Mouse (Mus musculus) heart, embryonic 10.5 days (tissue): Measurements from ENCODE around the gene Braf. TPM values are rescaled to one million over a fixed set of nuclear protein-coding genes. Genes with fewer than 3 reads are reported as not detected.

Experiments used
- DNase-seq: peaks from one replicate; pipeline ENCODE4 v3.0.0-alpha.2; 2017; ENCODE audit warnings: low spot score
- H3K27ac ChIP-seq: fragments of 300-500 bp; sonication (generic); 2 replicates; pipeline ENCODE4 v1.5.1; 2016; ENCODE audit warnings: mild to moderate bottlenecking
- H3K27me3 ChIP-seq: fragments of 300-500 bp; sonication (generic); 2 replicates; pipeline ENCODE4 v1.6.1; 2016; ENCODE audit warnings: mild to moderate bottlenecking; ENCODE audit not compliant: poor library complexity, insufficient read depth, severe bottlenecking
- H3K36me3 ChIP-seq: fragments of 300-500 bp; sonication (generic); 2 replicates; pipeline ENCODE4 v1.6.1; 2016; ENCODE audit warnings: mild to moderate bottlenecking, moderate library complexity
- H3K4me1 ChIP-seq: fragments of 300-500 bp; sonication (generic); 2 replicates; pipeline ENCODE4 v1.6.1; 2016; ENCODE audit warnings: mild to moderate bottlenecking
- H3K4me3 ChIP-seq: fragments of 300-500 bp; sonication (generic); 2 replicates; pipeline ENCODE4 v1.5.1; 2016; ENCODE audit warnings: mild to moderate bottlenecking, moderate library complexity
- H3K9me3 ChIP-seq: fragments of 300-500 bp; sonication (generic); 2 replicates; pipeline ENCODE4 v1.6.1; 2016; ENCODE audit warnings: mild to moderate bottlenecking, moderate library complexity
- WGBS: fragments of 180-500 bp; shearing (Covaris S2); methylation state at CpG from one replicate; pipeline ENCODE4 v1.1.7; 2016; 5-methylcytosine and 5-hydroxymethylcytosine counted together
- polyA plus RNA-seq: library from polyadenylated mRNA; unstranded; fragments of >200 nt; fragmentation: Nextera tagmentation; extraction: Ambion mirVana; gene quantifications from 2 replicates; pipeline ENCODE4 v1.2.1, GENCODE M21; 2016

Gene Braf
- polyA plus RNA-seq, 1 experiment from 2014 or later = 14.5 TPM

DNA sequence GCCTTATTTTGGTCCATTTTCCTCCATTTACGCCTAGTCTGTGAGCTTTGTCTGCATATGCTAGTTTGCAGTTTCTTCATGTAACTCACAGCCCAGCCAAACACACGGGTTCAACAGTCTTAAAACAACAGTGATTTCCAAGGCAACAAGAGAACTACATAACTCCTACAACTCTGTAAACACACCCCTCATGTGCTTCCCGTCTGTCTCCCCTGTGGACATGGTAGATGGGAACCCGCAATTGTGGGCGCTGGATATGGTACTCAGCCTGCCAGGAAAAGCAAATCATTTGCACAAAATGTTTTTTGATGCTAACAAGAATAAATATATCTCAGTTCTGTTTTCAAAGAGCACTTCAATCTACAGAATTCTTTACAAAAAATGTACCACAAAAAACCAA lies 120.7 kb downstream of the Braf start:
- peaks cover 36% of the 10 kb centered on the region for H3K36me3 ChIP-seq
- WGBS = 80% methylated on average over 5 of the region's 5 CpGs

DNA sequence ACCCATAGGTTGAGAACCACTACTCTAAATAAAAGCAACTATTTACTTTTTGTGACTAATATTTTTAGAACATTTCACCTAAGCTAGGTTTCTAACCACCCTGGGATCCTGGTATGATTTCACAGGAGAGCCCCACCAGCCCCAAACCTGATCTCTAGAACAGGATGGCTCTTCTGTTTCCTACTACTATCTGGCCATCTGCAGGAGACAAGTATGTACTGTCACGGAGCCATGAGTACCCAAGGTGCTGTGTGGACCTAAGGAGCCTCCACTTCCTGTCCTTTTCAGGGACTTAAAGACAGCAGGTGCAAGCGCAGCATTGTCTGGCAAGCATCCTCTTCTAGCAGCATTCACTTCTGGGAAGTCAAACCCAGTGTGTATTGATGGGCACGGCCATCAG lies 123.4 kb downstream of the Braf start:
- Histone ChIP-seq H3K4me3 (no peak overlapping the region), H3K27ac (no peak overlapping the region), H3K27me3 (no peaks in the 10 kb centered on the region), H3K4me1 (peaks cover 6% of the 10 kb centered on the region; the same call in 1 of the 2 replicates), H3K9me3 (no peaks in the 10 kb centered on the region), H3K36me3 (peaks cover 57% of the 10 kb centered on the region)
- WGBS = 83% methylated on average over 3 of the region's 3 CpGs
- no peak for DNase-seq

More for the DNA sequence above, 120.7 kb downstream of the Braf start:
- DNase-seq = no peak
- no peak overlapping the region for H3K4me3 ChIP-seq
- no peaks in the 10 kb centered on the region for H3K27me3 ChIP-seq
- no peak overlapping the region for H3K27ac ChIP-seq
- no peaks in the 10 kb centered on the region for H3K9me3 ChIP-seq
- H3K4me1 ChIP-seq = peaks cover 6% of the 10 kb centered on the region; the same call in 1 of the 2 replicates

DNA sequence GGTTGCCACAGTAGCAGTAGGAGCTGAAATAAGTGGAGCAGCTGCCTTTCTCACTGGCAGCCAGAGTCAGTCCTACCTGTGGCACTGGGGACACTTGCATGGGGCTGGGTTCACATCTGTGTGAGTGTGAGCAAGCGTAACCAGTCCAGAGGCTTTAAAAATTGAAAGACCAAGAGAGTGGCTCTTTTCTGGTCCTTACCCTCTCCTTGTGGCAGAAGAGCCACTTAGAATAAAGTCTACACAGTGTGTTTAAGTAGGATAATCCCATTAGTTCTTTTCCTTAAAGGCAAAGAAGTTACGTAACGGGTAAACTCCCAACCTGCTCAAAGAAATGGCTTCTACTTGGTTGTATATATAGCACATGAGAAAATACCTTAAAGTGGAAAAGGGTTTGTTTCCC lies 124.4 kb downstream of the Braf start:
- 95% methylated on average over 3 of the region's 3 CpGs for WGBS
- H3K9me3 ChIP-seq = no peaks in the 10 kb centered on the region
- no peak overlapping the region for H3K4me3 ChIP-seq
- no peak for DNase-seq
- no peak overlapping the region for H3K27ac ChIP-seq
- H3K36me3 ChIP-seq = peaks cover 66% of the 10 kb centered on the region
- no peaks in the 10 kb centered on the region for H3K4me1 ChIP-seq
- no peaks in the 10 kb centered on the region for H3K27me3 ChIP-seq

DNA sequence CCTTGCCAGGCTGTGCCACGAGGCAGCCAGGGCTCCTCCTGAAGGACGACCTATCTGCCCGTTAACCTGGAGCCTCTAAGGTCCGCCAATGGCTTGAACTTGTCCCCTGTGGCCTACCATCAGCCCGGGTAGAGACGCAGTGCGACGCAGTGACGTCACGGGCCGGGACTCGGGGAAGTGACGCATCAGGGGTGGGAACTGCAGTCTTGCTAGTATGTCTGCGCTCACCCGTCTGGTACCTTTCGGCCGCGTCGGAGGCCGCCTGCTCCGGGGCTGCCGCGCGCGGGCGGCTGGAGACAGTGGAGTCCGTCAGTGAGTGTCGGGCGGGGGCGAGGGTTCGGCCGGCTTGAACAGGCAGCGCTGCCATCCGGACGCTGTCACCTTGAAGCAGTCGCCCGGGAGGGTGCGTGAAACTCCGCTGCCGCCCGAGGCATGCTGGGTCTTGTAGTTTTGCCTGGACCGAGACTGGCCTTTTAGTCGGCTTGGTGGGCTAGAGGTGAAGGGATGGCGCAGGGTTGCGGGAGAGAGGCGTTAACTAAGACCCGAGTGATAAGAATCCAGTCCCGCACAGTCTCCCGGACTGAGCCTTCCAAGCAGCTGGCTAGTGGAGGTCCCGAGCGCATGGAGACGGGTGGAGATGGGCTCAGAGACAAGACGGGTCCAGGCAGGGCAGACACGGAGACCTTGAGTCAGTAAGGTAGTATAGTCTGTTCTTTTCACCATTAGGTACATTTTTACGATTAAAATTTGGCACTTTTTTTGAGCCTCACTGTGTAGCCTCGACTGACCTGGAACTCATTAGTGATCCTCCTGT lies 132.7 kb downstream of the Braf start, which contains the start of gene Ndufb2:
Ndufb2 (plus strand) TSS at position 174 of the 814 bp plus-strand sequence.
- Histone ChIP-seq H3K36me3 (peaks cover 39% of the 10 kb centered on the region), H3K4me3 (peak within 1 kb of the TSS; percentile 81), H3K27me3 (no peaks in the 10 kb centered on the region), H3K9me3 (no peaks in the 10 kb centered on the region), H3K27ac (peak within 1 kb of the TSS; percentile 98), H3K4me1 (peaks cover 8% of the 10 kb centered on the region)
- DNase-seq = peak; percentile 98
- WGBS = under 1% methylated on average over 56 of the region's 56 CpGs

DNA sequence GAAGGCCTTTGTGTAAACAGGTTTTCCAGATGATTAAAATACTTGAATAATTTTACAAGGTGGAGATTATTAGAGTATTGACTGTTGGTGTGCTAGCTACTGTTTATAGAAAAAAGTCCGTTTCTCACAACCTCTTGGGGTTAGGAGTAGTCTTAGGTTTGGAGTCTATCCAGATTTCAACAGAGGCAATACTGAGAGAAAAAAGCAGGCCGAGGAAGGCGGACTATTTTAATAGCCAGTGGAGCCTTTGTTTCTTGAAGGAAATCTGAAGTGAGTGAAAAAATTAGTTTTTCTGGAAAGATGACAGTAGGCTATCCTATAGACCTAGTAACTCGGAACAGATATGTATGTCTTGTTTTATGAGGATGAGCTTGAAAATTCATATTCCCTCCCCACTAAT lies 133.8 kb downstream of the Braf start:
- 0 out of 2 replicates have a peak overlapping the region, but pooled peaks have one; percentile 81 for H3K4me3 ChIP-seq
- 0 out of 2 replicates have a peak overlapping the region, but pooled peaks have one; percentile 98 for H3K27ac ChIP-seq
- H3K4me1 ChIP-seq = peaks cover 8% of the 10 kb centered on the region
- H3K27me3 ChIP-seq = no peaks in the 10 kb centered on the region
- no peak for DNase-seq
- H3K36me3 ChIP-seq = peaks cover 38% of the 10 kb centered on the region
- H3K9me3 ChIP-seq = no peaks in the 10 kb centered on the region
- WGBS = 93% methylated on average over 4 of the region's 4 CpGs

DNA sequence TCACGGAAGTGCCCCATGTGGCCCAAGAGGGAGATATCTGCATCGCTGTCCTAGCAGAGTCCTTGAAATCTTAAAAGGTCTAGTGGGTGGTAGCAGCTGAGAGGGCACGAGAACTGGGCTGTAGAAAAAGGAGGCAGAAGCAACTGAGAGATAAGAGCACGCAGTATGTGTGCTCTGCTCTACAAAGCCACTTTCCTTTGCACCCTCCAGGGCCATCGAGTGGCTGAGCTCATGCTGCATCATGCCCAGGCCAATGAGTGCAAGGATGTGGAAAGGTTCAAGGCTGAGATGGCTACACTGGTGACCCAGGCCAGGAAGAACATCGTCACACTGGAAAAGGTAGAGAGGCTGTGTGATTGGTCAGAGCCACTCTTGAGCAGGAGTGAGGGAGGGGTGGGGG lies 139.7 kb downstream of the Braf start, which contains the start of gene Gm42420:
Gm42420 (plus strand) TSS at position 237 of the 400 bp plus-strand sequence.
- Histone ChIP-seq H3K4me1 (0 out of 2 replicates have a peak, but pooled peaks cover 6% of the 10 kb centered on the region), H3K27ac (no peak within 1 kb of the TSS), H3K27me3 (no peaks in the 10 kb centered on the region), H3K9me3 (no peaks in the 10 kb centered on the region), H3K36me3 (peaks cover 66% of the 10 kb centered on the region), H3K4me3 (no peak within 1 kb of the TSS)
- DNase-seq = no peak
- 76% methylated on average over 6 of the region's 6 CpGs for WGBS

DNA sequence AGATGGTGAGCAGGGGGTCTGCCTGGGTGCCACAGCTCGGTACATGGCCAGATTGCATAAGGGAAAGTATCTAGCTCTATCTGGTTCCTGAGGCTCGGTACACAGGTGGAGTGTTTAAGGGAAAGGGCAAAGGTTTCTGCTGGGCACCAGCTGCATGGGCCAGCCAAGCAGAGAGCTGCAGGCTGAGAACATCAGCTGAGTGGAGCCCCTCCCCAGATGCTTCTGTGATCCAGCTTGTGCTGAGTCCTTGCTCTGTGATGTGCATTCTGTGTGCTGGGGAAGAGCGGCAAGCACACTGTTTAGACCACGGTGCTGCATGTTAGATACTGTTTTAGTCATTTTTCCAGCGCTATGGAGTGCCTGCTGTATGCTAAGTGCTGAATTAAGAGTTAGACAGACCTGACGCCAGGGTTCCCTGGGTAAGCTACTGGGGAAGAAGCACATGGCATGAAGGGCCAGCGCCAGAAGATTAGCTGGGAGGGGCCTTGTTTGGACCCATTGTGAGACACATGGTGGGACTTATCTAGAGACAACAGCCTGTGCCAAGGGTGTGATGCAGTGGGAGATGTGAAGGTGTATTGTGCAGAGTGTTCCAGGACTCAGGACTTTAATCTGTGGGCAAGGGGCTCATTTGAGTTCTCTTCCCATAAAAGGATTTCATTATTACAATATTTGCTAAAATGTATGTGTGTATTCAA lies 144.0 kb downstream of the Braf start:
- H3K27ac ChIP-seq = peak overlapping the region; percentile 59; the same call in 1 of the 2 replicates
- H3K36me3 ChIP-seq = peaks cover 47% of the 10 kb centered on the region
- H3K9me3 ChIP-seq = no peaks in the 10 kb centered on the region
- WGBS = 73% methylated on average over 7 of the region's 7 CpGs
- peak; percentile 88 for DNase-seq
- no peak overlapping the region for H3K4me3 ChIP-seq
- 0 out of 2 replicates have a peak, but pooled peaks cover 6% of the 10 kb centered on the region for H3K4me1 ChIP-seq
- H3K27me3 ChIP-seq = no peaks in the 10 kb centered on the region

DNA sequence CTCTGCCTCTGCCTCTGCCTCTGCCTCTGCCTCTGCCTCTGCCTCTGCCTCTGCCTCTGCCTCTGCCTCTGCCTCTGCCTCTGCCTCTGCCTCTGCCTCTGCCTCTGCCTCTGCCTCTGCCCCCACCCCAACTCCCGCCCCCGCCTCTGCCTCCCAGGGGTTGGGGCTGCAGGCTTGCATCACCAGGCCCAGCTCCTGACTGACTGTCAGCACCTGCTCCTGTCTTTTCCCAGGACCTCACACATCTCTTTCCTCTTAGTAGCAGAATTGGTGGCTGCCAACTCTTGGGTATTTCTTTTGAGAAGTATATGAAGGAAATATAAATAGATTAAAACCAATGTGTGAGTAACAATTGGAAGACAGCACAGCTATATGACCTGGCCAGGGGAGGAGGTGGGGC lies 144.7 kb downstream of the Braf start:
- H3K9me3 ChIP-seq = no peaks in the 10 kb centered on the region
- DNase-seq = no peak
- H3K4me3 ChIP-seq = no peak overlapping the region
- H3K27me3 ChIP-seq = no peaks in the 10 kb centered on the region
- H3K4me1 ChIP-seq = 0 out of 2 replicates have a peak, but pooled peaks cover 4% of the 10 kb centered on the region
- peaks cover 40% of the 10 kb centered on the region for H3K36me3 ChIP-seq
- 69% methylated on average over 2 of the region's 2 CpGs for WGBS
- H3K27ac ChIP-seq = peak overlapping the region; percentile 59; the same call in 1 of the 2 replicates

DNA sequence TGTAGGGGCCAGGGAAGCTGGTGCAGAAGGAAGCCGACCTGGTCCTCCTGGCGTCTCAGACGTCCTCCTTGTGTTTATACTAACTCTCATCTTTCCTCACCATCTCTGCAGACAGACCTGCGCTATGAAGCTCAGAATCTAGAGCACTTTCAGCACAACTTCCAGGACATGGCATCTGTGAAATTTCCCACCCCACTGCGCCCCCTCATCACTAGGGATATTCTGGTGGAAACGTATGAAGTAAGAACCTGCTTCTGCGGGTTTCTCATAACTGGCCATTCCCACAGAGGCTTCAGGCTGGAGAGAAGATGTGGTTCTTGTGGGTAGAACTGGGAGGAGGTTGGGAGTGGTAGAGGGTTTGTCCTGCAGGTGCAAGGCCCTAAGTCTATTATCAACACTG lies 145.7 kb downstream of the Braf start:
- H3K9me3 ChIP-seq = no peaks in the 10 kb centered on the region
- no peak overlapping the region for H3K27ac ChIP-seq
- WGBS = 86% methylated on average over 7 of the region's 7 CpGs
- no peak for DNase-seq
- peaks cover 6% of the 10 kb centered on the region for H3K4me1 ChIP-seq
- no peaks in the 10 kb centered on the region for H3K27me3 ChIP-seq
- no peak overlapping the region for H3K4me3 ChIP-seq
- H3K36me3 ChIP-seq = peaks cover 36% of the 10 kb centered on the region

DNA sequence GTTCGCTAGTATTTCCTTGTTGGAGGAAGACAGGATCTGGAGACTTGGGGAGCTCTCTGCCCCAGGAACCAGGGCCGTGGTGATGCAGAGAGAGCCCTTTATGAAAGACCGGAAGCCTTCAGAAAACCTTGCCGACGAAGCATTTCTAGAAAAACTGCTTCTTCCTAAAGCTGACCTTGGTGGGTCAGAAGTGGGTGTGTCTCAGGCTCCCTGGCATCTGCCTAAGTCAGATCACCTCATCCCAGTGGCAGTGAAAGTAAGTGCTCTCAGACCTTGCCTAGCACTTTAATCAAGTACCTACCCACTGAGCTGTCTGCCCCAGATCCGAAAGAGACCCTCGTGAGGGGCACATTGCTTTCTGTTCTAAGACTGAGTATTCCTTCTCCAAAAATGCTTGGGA lies 150.3 kb downstream of the Braf start:
- Histone ChIP-seq H3K27me3 (no peaks in the 10 kb centered on the region), H3K36me3 (peaks cover 9% of the 10 kb centered on the region; the same call in 1 of the 2 replicates), H3K4me1 (peaks cover 15% of the 10 kb centered on the region), H3K9me3 (no peaks in the 10 kb centered on the region), H3K27ac (peak overlapping the region; percentile 92), H3K4me3 (peak overlapping the region; percentile 92)
- 63% methylated on average over 7 of the region's 7 CpGs for WGBS
- no peak for DNase-seq

DNA sequence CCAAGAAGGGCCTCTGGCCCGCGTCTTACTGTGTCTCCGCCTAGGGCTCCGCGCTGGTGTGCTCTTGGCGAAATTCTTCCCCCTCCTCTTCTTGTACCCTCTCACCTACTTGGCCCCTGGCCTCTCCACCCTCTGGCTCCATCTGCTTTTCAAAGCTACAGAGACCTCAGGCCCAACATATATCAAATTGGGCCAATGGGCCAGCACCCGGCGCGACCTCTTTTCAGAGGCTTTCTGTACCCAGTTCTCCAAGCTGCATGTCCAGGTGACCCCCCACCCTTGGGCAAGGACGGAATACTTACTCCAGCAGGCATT lies 150.8 kb downstream of the Braf start:
- WGBS = 21% methylated on average over 10 of the region's 10 CpGs
- Histone ChIP-seq H3K27ac (peak overlapping the region; percentile 92), H3K4me3 (peak overlapping the region; percentile 92), H3K9me3 (no peaks in the 10 kb centered on the region), H3K36me3 (peaks cover 6% of the 10 kb centered on the region; the same call in 1 of the 2 replicates), H3K27me3 (no peaks in the 10 kb centered on the region), H3K4me1 (peaks cover 15% of the 10 kb centered on the region)
- no peak for DNase-seq

DNA sequence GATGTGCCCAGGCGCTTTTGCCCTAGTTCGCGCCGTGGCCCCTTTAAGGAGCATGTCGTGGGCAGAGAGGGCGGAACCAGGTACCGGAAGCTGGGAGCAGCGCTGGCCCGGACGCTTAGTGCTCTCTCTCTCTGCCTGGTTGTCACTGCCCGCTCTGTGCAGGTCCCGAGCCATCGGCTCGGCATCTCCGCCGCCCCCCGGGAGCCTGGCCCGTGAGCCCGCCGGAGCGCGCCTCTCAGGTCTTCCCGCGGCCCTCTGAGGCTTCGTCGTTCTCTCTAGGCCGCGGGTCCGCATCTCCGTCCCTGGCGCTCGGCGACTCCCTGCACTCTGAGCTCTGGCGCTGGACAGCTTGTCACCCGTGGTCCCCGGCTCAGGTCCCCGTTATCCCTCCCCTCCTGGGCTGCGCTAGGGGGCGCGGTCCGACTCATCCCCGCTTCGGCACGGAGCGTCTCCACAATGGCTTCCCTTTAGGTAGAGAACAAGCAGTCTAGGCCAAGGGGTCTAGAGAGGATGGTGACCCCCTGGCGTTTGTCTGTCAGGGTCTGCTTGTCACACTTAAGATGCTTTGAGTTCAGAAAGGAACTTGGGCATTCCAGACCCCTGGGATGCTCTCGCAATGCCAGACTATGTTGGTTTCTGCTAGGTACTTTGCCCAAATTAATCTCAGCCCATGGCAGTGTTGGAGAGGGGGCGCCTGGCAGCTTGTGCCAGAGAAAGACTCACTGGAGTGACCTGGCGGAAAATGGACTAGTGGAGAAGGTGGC lies 151.3 kb downstream of the Braf start, which contains the start of gene Adck2:
Adck2 (plus strand) TSS at position 83 of the 764 bp plus-strand sequence.
- peak within 1 kb of the TSS; percentile 92 for H3K4me3 ChIP-seq
- DNase-seq = peak; percentile 94
- no peaks in the 10 kb centered on the region for H3K27me3 ChIP-seq
- no peaks in the 10 kb centered on the region for H3K9me3 ChIP-seq
- 0 out of 2 replicates have a peak, but pooled peaks cover 3% of the 10 kb centered on the region for H3K36me3 ChIP-seq
- H3K4me1 ChIP-seq = peaks cover 15% of the 10 kb centered on the region
- WGBS = under 1% methylated on average over 49 of the region's 49 CpGs
- H3K27ac ChIP-seq = peak within 1 kb of the TSS; percentile 92
